Mouse (Mus musculus): Measurements from ENCODE around the gene Tnrc6a. TPM values are rescaled to one million over a fixed set of nuclear protein-coding genes. Genes with fewer than 3 reads are reported as not detected.

The Tnrc6a gene
- polyA plus RNA-seq, 1 experiment from 2014 or later = 63.2 TPM

DNA sequence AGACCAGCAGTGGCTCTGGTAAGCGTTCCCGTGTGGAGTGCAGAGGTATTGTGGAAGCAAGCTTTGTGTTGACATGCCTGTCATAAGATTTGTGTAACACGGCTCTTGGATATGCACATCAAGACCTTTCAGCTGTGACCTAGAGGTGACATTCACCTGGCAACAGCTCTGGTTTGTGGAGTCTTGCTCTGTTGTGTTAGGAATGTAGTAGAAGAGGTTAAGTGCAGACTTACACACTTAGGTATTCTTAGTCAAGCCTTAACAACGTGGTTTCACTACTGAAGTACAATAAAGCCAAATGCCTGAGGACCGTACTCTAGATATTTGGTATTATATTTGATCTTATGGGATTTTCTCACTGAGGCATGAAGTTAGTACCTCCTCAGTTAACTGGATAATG is 48.4 kb downstream of the Tnrc6a start:
- Histone ChIP-seq H3K36me3 (peaks cover 75% of the 10 kb centered on the region), H3K4me2 (no peak overlapping the region), H3K9me3 (no peaks in the 10 kb centered on the region), H3K4me3 (no peak overlapping the region), H3K27me3 (no peaks in the 10 kb centered on the region), H3K9ac (no peak overlapping the region), H3K27ac (no peak overlapping the region), H3K4me1 (replicated peaks) (no peaks in the 10 kb centered on the region)
- 92% methylated on average over 5 of the region's 5 CpGs for whole genome bisulfite sequencing
- no peak for ATAC-seq (ENCODE audit: low FRiP score)

- Histone ChIP-seq H3K4me3 (no peak overlapping the region), H3K27ac (no peak overlapping the region), H3K9ac (no peak overlapping the region), H3K36me3 (peaks cover 80% of the 10 kb centered on the region), H3K4me1 (replicated peaks) (no peaks in the 10 kb centered on the region), H3K4me2 (no peak overlapping the region), H3K27me3 (no peaks in the 10 kb centered on the region), H3K9me3 (no peaks in the 10 kb centered on the region)
- no peak for ATAC-seq (ENCODE audit: low FRiP score)
Measured at GRCm38 (mm10) chr7:123177215-123177614, 53.5 kb downstream of the Tnrc6a start.

GRCm38 (mm10) chr7:123181787-123182701 is 58.4 kb downstream of the Tnrc6a start:
- H3K9me3 ChIP-seq = no peaks in the 10 kb centered on the region
- H3K27me3 ChIP-seq = no peaks in the 10 kb centered on the region
- 87% methylated on average over 20 of the region's 20 CpGs for WGBS
- H3K27ac ChIP-seq = no peak overlapping the region
- ATAC-seq (ENCODE audit: low FRiP score) = no peak
- H3K4me1 ChIP-seq (replicated peaks) = no peaks in the 10 kb centered on the region
- peaks cover 88% of the 10 kb centered on the region for H3K36me3 ChIP-seq
- no peak overlapping the region for H3K4me3 ChIP-seq
- no peak overlapping the region for H3K4me2 ChIP-seq
- no peak overlapping the region for H3K9ac ChIP-seq

- no peak overlapping the region for H3K4me3 ChIP-seq
- no peak overlapping the region for H3K27ac ChIP-seq
- H3K4me1 ChIP-seq (replicated peaks) = no peaks in the 10 kb centered on the region
- no peak overlapping the region for H3K9ac ChIP-seq
- H3K27me3 ChIP-seq = no peaks in the 10 kb centered on the region
- peaks cover 96% of the 10 kb centered on the region for H3K36me3 ChIP-seq
- no peak overlapping the region for H3K4me2 ChIP-seq
- H3K9me3 ChIP-seq = no peaks in the 10 kb centered on the region
- WGBS = 97% methylated on average over 1 of the region's 1 CpGs
- ATAC-seq (ENCODE audit: low FRiP score) = no peak
Measured at GRCm38 (mm10) chr7:123184891-123185290, 61.2 kb downstream of the Tnrc6a start.

GRCm38 (mm10) chr7:123186463-123186862 is 62.8 kb downstream of the Tnrc6a start:
- Histone ChIP-seq H3K36me3 (peaks cover 96% of the 10 kb centered on the region), H3K4me2 (no peak overlapping the region), H3K9ac (no peak overlapping the region), H3K9me3 (no peaks in the 10 kb centered on the region), H3K4me3 (no peak overlapping the region), H3K27me3 (no peaks in the 10 kb centered on the region), H3K27ac (no peak overlapping the region), H3K4me1 (replicated peaks) (no peaks in the 10 kb centered on the region)
- 95% methylated on average over 6 of the region's 6 CpGs for WGBS
- no peak for ATAC-seq (ENCODE audit: low FRiP score)

DNA sequence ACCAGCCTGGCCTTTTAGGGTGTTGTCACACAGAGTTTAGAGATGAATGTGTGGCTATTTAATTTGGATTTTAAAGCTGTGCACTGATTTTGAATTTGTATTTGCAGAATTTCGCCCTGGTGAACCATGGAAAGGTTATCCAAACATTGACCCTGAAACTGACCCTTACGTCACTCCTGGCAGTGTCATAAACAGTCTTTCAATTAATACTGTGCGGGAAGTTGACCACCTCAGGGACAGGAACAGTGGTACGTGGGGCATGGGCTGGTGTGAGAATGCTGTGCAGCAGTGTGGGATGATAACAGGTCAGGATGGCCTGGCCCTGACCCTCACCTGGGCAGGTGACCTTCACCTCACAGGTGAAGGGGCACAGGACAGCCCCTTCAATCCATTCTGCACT is 63.6 kb downstream of the Tnrc6a start:
- 93% methylated on average over 4 of the region's 4 CpGs for whole genome bisulfite sequencing
- Histone ChIP-seq H3K9ac (no peak overlapping the region), H3K4me2 (no peak overlapping the region), H3K4me3 (no peak overlapping the region), H3K9me3 (no peaks in the 10 kb centered on the region), H3K4me1 (replicated peaks) (no peaks in the 10 kb centered on the region), H3K36me3 (peaks cover 96% of the 10 kb centered on the region), H3K27ac (no peak overlapping the region), H3K27me3 (no peaks in the 10 kb centered on the region)
- no peak for ATAC-seq (ENCODE audit: low FRiP score)

DNA sequence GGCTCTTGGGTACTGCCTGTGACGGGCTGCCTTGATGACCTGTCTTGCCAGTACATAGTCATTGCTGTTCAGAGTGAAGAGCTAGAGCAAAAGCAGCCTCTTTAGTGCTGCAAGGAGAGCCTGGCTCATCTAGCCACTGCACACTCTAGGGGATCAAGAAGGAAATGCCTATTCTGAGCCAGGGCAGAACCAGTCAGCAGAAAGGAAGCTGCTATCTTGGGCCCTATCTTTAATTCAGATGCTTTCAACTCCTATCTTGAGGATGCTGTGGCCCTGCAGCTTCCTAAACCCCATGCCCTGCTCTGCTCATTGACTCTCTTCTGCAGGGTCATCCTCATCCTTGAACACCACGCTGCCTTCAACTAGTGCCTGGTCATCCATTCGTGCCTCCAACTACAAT is 64.8 kb downstream of the Tnrc6a start:
- no peak overlapping the region for H3K4me2 ChIP-seq
- H3K9ac ChIP-seq = no peak overlapping the region
- peaks cover 98% of the 10 kb centered on the region for H3K36me3 ChIP-seq
- ATAC-seq (ENCODE audit: low FRiP score) = no peak
- H3K27me3 ChIP-seq = no peaks in the 10 kb centered on the region
- WGBS = 97% methylated on average over 3 of the region's 3 CpGs
- no peak overlapping the region for H3K4me3 ChIP-seq
- H3K9me3 ChIP-seq = no peaks in the 10 kb centered on the region
- H3K27ac ChIP-seq = no peak overlapping the region
- no peaks in the 10 kb centered on the region for H3K4me1 ChIP-seq (replicated peaks)

- no peak overlapping the region for H3K4me2 ChIP-seq
- H3K36me3 ChIP-seq = peaks cover 95% of the 10 kb centered on the region
- ATAC-seq (ENCODE audit: low FRiP score) = no peak
- 97% methylated on average over 8 of the region's 8 CpGs for WGBS
- no peak overlapping the region for H3K9ac ChIP-seq
- H3K27me3 ChIP-seq = no peaks in the 10 kb centered on the region
- H3K4me3 ChIP-seq = no peak overlapping the region
- no peaks in the 10 kb centered on the region for H3K9me3 ChIP-seq
- H3K27ac ChIP-seq = no peak overlapping the region
- no peaks in the 10 kb centered on the region for H3K4me1 ChIP-seq (replicated peaks)
Measured at GRCm38 (mm10) chr7:123189762-123190161, 66.1 kb downstream of the Tnrc6a start.

DNA sequence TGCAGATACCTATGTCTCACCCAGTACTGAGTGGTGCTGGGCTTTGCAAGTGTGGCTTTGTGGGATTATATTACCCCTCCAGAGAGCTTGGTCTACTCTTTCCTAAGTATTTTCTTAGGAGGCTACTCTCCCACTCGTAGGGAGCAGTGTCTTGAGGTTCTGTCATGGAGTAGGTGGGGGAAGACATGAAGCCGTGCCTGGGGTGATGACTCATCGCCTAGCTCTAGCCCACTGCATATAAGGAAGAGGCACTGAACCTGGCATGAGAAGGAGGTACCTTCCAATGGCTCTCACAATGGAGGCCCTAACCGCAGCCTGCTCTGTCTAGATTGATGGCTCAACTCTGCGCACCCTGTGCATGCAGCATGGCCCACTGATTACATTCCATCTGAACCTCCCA is 68.0 kb downstream of the Tnrc6a start:
- no peak overlapping the region for H3K9ac ChIP-seq
- ATAC-seq (ENCODE audit: low FRiP score) = no peak
- peaks cover 88% of the 10 kb centered on the region for H3K36me3 ChIP-seq
- no peak overlapping the region for H3K27ac ChIP-seq
- WGBS = 97% methylated on average over 5 of the region's 5 CpGs
- H3K27me3 ChIP-seq = no peaks in the 10 kb centered on the region
- H3K9me3 ChIP-seq = no peaks in the 10 kb centered on the region
- no peak overlapping the region for H3K4me2 ChIP-seq
- no peaks in the 10 kb centered on the region for H3K4me1 ChIP-seq (replicated peaks)
- H3K4me3 ChIP-seq = no peak overlapping the region

- H3K27ac ChIP-seq = no peak overlapping the region
- H3K9me3 ChIP-seq = no peaks in the 10 kb centered on the region
- H3K36me3 ChIP-seq = peaks cover 75% of the 10 kb centered on the region
- no peaks in the 10 kb centered on the region for H3K4me1 ChIP-seq (replicated peaks)
- H3K4me3 ChIP-seq = no peak overlapping the region
- WGBS = 94% methylated on average over 12 of the region's 12 CpGs
- ATAC-seq (ENCODE audit: low FRiP score) = no peak
- no peak overlapping the region for H3K9ac ChIP-seq
- H3K4me2 ChIP-seq = no peak overlapping the region
- H3K27me3 ChIP-seq = no peaks in the 10 kb centered on the region
Measured at GRCm38 (mm10) chr7:123193201-123193600, 69.5 kb downstream of the Tnrc6a start.

DNA sequence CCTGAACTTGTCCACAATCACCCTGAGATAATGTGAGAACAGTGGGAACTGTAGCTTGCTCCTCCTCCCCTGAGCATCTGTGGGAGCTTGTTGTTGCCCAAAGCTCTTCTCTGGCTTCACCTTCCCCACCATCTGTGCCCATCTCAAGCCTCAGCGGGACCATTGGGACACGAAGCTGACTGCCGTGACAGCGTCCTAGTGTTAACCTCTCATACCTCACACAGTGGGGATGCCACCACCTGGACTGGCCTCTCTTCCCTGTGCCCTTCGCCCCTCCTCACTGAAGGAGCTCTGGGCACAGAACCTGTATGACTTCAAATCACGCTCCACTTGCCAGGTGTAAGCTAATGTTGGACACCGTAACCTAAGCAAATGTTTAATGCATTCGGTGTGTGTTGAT is 71.0 kb downstream of the Tnrc6a start:
- Histone ChIP-seq H3K36me3 (peaks cover 60% of the 10 kb centered on the region), H3K9me3 (no peaks in the 10 kb centered on the region), H3K27me3 (no peaks in the 10 kb centered on the region), H3K4me3 (no peak overlapping the region), H3K27ac (no peak overlapping the region), H3K9ac (no peak overlapping the region), H3K4me2 (no peak overlapping the region), H3K4me1 (replicated peaks) (no peaks in the 10 kb centered on the region)
- no peak for ATAC-seq (ENCODE audit: low FRiP score)
- 92% methylated on average over 8 of the region's 8 CpGs for WGBS

- no peaks in the 10 kb centered on the region for H3K9me3 ChIP-seq
- no peak overlapping the region for H3K9ac ChIP-seq
- WGBS = 89% methylated on average over 5 of the region's 5 CpGs
- no peak for ATAC-seq (ENCODE audit: low FRiP score)
- H3K4me2 ChIP-seq = no peak overlapping the region
- no peaks in the 10 kb centered on the region for H3K4me1 ChIP-seq (replicated peaks)
- peaks cover 43% of the 10 kb centered on the region for H3K36me3 ChIP-seq
- H3K4me3 ChIP-seq = no peak overlapping the region
- H3K27me3 ChIP-seq = no peaks in the 10 kb centered on the region
- no peak overlapping the region; the same call in 1 of the 2 replicates for H3K27ac ChIP-seq
Measured at GRCm38 (mm10) chr7:123196432-123196831, 72.7 kb downstream of the Tnrc6a start.

- H3K4me2 ChIP-seq = no peak overlapping the region
- no peak for ATAC-seq (ENCODE audit: low FRiP score)
- no peaks in the 10 kb centered on the region for H3K27me3 ChIP-seq
- no peaks in the 10 kb centered on the region for H3K4me1 ChIP-seq (replicated peaks)
- H3K27ac ChIP-seq = no peak overlapping the region
- 87% methylated on average over 10 of the region's 10 CpGs for WGBS
- no peak overlapping the region for H3K4me3 ChIP-seq
- H3K36me3 ChIP-seq = peaks cover 22% of the 10 kb centered on the region
- no peak overlapping the region for H3K9ac ChIP-seq
- no peaks in the 10 kb centered on the region for H3K9me3 ChIP-seq
Measured at GRCm38 (mm10) chr7:123198695-123199094, 75.0 kb downstream of the Tnrc6a start.

All from hindbrain, embryonic 13.5 days (tissue).